Mouse (Mus musculus) spleen, adult 12 weeks (tissue): ENCODE data around the gene Nadsyn1.

ENCODE experiments used
- DNase-seq: peaks from one replicate; pipeline ENCODE4 v3.0.0; 2022; ENCODE audit warnings: low spot score

Gene Nadsyn1

DNA sequence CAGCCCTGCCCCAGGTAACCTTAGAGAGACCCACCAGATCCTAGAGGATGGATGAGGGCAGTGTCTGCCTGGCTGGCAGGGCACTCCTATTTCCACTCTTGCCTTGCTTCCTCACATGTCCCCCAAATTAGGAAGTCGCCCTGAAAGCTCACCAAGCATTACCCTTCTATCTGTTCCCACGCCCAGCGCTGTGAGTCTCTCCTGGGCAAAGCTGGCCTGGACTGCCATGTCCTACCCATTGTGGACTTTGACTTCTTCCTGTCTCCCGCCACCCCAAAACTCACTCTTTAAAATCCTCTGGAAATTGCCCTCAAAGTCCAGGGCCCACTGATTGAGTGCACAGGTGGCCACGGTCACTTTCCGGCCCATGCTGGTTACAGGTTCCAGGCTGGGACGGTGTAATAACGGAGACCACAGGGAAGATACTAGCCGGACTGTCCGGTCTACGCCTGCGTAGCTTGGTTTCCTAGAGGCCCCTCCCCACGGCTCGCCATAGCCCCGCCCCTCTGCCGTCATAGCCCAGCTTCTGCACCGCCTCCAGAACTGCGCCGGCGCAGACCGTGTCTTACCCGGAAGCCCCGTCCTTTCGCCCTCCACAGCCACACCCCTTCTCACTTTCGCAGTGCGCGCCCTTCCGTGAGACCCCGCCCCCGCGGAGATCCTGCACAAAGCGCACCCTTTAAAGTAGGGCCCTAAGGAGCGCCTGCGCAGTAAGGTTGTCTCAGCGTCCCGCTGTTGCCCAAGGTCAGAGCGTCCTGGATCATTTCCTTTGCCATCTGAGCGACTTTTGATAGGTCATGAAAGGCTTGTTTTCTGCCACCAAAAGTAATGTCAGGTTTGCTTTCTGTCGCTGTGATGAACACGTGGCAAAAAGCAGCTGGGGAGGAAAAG lies at the start of gene Nadsyn1, which contains the start of gene Dhcr7:
TSS of gene Nadsyn1 (minus strand) at position 475 of the 891 bp plus-strand sequence.
TSS of gene Dhcr7 (plus strand) at position 771 of the 891 bp plus-strand sequence.
- peak; percentile 94 for DNase-seq

DNA sequence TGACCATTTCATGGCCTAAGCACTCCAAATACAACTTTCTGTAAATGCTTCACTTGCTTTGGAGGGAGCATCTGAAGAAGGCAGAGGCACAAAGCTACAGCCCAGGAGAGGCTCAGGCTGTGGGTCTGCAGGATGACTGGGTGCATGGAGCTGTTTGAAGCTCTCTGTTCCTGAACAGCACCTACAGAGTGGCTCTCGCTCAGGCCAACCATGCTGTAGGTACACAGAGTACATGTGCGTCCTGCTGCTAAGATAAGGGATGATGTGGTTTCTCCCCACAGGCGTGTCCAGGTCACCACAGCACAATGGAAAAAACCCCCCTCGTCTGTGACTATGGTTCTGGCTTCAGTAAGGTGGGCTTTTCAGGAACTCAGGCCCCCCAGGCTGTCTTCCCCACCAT lies 46.2 kb upstream of the Nadsyn1 start:
- DNase-seq: no peak

DNA sequence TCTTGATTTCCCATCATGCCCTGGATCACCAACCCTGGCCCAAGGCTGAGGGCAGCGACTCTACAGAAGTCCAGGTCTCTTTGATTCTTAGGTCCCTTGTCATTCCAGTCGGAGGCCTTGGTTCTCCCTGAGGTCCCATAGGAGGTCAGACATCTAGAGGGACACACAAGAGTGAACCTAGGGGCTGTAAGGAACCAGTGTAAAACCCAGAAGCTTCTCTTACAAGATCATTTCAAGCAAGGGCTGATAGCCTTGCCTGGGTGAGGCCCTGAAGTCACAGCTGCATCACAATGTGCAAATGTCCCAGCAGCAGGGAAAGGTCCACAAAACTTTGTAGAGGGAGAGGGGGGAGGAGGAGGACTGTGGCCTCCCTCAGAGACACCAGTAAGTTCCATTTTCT lies 43.9 kb upstream of the Nadsyn1 start, which contains the start of gene Gm498:
TSS of gene Gm498 (plus strand) at position 301 of the 400 bp plus-strand sequence.
- DNase-seq: no peak

DNA sequence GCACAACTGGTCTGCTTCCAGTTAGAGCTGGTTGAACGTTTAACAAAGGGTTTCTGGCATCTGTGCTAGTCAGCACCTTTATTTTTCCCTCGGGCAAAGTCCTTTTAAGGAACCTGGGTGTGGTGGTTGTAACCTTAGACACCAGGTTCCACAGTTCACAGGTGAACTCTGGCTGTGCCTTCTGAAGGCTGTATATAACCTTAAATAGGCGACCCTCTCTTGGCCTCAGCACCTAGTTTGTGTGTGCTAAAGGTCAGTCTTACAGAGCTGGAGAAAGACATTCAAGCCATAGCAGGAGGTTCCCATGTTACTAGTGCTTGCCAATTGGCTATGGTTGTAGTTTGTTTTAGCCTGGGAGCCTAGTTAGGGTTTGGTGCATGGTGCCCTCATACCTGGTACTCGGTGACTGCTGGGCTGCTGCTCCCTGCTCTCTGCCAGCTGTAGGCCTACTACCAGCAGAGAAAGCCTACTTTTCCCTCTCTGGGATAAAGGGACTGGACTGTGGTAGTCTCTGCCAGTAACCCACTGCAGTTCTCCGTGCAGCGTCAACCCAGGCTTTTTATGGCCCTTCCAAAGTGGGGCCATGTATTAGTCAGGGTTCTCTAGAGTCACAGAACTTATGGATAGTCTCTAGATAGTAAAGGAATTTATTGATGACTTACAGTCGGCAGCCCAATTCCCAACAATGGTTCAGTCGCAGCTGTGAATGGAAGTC lies 26.3 kb upstream of the Nadsyn1 start:
- DNase-seq: no peak

DNA sequence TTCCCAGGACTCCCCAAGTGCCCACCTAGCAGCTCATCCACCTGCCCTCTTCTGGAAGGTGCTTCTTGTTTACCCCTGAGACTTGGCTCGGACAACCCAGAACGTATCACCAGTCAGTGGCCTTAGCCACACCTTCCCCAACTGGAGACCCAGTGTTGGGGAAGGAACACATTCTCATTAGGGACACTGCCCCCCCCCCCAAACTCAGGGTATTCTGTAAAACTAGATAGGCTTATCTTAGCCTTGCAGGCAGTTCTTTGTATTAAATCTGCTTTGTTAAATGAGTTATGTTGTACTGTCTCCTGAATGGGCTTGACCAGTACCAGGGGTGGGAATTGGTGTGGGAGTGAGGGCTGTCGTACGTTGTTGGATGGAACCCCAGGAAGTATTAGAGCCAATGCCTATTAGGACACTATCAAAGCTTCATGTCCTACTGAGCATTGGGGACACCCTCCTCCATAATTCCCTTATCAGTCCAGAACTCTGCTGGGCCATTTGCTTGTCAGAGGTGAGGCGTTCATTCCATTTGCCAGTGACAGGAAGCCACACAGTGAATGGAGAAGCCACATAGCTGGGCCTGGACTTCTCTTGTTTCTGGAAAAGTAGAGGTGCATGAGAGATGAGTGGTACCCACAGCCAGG lies 25.6 kb upstream of the Nadsyn1 start:
- no peak for DNase-seq

DNA sequence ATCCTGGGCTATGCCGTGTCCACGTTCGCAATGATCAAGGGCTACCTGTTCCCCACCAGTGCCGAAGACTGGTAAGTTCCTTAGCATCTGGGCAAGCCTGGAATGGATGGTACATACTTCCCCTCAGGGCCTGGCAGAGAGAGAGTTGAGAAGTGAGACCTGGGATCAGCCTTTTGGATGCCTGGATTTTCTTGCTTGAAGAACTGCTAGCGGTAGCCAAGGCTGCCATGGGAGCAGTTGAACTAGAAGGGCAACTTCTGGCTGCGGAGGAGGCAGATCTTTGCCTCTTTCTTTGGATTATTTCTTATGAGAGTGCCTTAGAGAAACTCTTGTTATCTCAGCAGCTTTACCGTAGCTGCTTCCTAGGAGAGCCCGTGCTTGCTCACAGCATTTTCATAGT lies 18.7 kb upstream of the Nadsyn1 start:
- no peak for DNase-seq

DNA sequence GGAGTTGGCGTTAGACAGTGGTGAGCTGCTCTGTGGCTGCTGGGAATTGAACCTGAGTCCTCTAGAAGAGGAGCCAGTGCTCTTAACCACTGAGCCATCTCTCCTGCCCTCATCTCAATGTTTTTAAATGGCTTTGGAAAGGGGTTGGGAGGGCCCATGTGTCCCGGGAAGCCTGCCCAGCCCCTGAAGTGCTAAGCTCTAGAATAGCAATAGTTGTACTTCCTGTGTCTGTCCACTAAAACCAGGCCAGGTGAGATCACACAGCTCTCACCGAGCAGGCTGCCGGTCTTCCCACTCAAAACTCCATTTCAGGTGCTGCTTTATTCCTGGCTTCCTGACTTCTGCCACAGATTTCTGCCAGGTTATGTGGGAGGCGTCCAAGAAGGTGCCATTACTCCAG lies 17.5 kb upstream of the Nadsyn1 start:
- no peak for DNase-seq

DNA sequence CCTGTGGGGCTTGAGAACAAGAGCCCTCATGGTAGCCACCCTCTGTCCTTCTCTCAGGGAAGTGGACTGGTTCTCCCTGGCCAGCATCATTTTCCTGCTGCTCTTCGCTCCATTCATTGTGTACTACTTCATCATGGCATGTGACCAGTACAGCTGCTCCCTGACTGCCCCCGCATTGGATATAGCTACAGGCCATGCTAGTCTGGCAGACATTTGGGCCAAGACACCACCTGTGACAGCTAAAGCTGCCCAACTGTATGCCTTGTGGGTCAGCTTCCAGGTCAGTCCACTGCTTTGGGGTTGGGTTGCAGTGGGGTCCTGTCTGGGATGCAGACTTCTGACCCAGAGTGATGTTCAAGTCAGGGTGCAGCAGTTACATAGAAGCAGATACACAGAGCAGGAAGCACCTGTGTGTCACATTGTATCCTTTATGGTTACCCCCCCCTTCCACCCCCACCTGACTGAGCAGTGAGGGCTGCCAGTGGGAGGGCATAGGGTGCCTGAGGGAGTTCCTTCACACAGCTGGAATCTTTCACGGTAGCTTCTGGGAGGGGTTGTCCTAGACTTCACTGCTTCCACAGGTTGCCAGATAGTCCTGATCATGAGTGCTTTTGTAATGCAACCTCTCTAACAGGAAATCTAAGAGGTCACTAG lies 15.2 kb upstream of the Nadsyn1 start:
- DNase-seq: no peak

DNA sequence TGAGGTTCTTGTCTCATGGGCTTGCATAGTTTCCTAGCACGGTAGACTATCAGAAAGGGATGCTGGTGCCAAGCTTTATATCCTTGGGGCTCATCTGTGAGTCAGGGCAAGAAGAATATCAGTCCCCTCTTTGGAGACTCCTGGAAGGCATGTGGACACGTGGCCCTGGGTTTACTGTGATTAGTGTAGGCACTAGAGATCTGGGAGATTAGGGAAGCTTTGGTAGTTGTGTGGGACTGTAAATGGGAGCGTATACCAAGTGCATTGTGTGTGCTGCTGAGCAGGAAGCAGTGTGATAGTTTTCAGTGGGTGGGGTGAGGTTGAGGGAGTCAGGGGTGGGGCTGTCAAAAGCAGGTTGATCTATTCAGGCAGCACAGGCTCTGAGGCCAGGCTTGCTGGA lies 12.3 kb upstream of the Nadsyn1 start:
- DNase-seq: no peak

DNA sequence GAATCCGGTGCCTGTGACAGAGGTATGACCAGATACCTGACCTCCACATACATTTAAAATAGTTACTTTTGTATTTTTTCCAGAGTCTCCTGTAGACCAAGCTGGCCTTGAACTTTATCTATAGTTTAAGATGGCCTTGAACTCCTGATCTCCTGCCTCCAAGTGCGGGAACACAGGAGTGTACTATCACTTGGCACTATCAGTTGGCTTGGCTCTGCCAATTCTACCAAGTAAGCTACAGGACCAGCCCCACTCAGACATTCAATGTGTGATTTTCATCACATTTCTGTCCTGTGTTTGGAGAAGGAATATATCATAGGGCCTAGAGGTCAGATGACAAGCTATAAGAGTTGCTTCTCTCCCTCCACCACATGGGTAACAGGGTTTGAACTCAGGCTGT lies 11.7 kb upstream of the Nadsyn1 start:
- no peak for DNase-seq

DNA sequence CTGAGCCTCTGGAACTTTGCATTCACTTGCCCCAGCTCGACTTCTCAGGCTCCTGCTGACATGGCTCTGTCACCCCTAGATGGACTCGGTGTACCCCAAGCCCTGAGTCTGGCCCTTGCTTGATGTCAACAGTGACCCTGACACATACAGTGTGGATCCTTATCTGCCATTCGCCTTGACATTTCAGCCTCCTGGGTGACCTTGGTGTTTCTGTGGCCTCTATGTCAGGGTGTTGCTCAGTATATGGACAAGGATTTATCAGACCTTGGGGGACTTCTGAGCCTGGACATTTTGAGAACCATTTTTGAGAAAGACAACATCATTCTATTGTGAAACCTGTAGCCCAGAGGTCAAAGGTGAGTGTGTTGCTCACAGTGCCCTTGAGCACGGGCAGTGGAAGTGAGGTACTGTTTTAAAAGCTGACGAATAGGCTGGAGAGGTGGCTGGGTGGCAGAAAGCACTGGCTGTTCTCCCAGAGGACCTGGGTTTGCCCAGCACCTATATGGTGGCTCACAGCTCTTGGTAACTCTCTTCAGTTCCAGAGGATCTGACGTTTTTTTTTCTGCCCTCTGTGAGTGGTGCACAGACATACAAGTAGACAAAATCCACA lies 11.0 kb upstream of the Nadsyn1 start:
- no peak for DNase-seq

DNA sequence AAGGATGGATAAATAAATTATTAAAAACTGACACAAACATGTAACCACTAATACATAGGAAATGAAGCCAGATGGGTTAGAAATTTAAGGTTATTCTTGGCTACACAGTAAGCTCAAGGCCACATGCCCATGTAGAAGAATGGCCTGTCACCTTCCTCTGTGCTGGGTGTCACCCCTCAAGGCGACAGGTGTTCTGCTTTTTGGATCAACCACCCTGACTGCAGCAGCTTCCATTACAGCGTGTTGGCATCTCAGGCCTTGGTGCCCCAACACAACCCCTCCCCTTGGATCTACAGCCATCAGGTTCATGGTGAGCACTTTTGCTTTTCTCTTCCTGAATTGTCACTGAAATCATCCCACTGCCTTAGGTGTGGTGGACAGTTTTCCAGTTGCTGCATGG lies 10.0 kb upstream of the Nadsyn1 start:
- no peak for DNase-seq

DNA sequence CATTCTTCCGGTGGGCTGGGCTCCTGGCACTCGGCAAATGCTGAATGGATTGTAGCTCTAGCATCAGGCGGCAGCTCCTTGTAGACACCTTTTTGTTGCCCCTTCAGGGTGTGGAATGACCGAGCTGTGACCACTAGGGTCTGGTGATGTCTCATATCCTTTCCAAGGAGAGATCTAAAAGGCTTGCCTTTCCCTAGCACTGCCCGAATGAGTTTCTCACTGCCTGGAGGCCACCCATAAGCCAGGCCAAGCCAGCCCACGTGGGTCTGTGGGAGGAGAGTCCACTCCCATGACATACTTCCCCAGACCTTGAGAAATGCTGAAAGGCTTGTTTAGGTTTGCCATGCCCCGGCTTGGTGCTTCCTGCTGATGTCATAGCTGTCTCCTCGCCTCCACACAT lies 9.5 kb upstream of the Nadsyn1 start:
- DNase-seq: no peak

DNA sequence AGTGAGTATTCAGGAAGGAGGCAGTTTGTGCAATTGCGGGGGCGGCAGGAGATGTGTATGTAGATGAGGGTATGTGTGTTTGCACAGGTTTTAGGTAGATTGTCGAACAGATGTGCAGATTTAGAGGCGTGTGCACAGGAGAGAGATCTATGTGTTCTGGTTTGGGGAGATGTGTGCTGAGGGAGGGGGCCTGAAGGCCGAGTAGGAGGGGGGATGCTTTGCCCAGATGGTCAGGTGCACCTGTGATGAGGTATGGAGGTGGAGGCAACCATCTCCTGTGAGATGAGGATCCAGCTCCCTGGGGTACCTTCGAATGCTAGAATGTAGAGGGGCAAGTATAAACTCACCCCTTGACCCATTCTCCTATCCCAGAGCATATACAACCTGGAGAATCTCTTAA lies 7.8 kb upstream of the Nadsyn1 start:
- DNase-seq: no peak

DNA sequence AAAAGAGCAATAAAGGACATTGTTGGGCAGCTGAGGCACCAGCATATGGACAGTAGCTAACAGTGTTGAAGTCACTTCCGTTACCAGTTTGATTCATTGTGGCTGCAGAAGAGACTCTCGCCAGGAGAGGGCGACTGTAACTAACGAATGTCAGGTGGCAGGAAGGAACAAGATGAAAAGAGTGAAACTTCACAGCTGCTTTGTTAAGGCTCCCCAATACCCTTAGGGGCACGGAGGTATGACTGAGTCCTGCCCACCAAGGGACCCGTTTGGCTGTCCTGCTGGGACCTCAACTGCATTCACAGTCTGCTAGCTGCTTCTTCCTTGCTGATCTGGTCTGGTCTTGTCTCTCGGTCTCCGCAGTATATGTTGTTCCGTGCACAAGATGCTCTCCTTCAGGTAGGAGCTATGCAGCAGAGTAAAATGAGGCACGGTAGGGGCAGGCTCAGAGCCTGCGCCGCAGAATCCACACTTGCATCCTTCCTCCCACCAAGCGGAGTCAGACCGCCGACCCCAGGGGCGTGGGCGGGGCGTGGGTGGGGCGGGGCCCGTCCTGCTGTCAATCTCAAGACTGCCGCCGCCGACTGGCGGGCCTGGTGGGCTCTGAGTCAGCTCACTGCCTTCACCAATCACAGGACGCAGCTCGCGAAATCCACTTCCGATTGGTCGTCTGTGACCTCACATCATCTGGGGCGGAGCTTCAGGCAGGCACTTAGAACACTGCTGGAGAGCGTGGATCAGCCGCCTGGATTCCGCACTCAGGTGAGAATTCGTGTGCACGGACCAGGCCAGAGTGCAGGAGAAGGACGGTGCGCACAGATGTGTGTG lies 7.1 kb upstream of the Nadsyn1 start:
- DNase-seq: peak; percentile 85

DNA sequence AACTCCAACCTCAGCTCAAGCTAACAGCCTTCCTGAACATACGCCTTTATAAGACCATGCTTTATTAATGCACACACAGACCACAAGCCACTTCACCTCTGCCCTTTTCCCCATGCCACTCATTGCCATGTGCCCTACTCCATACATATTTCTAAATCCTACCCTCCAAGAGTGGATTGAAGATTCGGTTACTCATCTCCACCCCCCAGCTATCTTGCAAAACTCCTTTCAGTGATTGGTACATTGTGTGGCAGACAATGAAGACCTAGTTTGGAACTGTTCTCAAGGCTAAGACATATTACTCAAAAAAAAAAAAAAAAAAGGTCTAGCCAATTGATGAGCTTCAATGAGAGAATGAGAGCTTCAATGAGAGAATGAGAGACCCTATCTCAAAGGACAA lies 4.3 kb upstream of the Nadsyn1 start:
- no peak for DNase-seq

DNA sequence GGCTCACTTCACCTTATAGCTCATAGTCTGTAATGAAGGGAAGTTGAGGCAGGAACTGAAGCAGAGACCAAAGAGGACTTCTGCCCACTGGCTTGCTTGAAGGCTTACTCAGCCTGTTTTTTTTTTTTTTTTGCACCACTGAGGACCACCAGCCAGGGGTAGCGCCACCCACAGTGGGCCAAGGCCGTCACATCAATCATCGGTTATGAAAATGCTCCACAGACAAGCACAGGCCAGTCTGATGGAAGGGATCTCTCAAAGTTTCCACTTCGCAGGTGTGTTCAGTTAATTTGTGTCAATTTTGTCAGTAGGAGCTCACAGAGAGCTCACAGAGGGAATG lies 587 bp upstream of the Nadsyn1 start:
- no peak for DNase-seq

DNA sequence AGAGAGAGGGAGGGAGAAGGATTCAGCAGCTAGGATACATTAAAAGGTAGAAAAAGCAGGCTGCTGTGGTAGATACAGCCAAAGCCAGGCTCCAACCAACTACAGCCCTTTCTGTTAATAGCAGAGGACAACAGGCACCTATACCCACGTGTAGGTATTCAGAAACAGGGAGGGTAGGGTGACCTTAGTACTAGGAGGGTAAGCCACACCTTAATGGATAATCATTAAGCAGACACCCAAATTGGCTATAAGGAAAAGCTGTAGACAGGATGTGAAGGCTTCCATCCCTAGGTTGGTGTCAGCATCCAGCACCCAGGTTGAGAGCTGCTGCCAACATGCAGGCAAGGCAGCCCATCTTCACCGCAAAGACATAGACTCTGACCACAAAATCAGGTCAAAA lies 1.4 kb downstream of the Nadsyn1 start:
- DNase-seq: no peak

DNA sequence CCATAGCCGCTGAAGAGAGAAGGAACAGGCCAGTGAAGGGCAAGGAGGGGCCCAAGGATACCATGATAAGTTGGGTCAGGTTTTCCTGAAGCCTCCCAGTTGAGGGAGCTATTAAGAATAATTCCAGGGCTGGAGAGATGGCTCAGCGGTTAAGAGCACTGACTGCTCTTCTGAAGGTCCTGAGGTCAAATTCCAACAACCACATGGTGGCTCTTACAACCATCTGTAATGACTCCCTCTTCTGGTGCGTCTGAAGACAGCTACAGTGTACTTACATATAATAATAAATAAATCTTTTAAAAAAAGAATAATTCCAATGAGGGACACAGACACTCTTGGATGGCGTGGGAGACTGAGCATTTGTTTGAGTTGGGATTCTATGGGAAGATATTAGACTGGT lies 3.4 kb downstream of the Nadsyn1 start:
- DNase-seq: no peak

DNA sequence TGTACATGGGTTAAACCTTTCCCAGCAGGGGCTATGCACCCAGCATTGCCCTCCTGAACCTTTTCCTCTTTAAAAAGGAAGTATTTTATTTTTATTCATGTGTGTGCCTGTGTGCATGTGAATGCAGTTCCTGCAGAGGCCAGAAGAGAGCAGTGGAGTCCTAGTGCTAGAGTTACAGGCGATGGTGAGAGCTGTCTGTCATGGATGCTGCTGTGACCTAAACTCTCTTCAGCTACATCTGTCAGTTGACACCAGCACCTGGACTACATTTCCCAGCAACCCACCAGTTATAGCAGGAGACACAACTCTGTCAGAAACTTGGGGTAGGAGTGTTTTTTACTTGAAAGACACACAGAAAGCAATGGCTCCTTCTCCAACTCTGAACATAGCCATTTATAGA lies 13.7 kb downstream of the Nadsyn1 start:
- no peak for DNase-seq

DNA sequence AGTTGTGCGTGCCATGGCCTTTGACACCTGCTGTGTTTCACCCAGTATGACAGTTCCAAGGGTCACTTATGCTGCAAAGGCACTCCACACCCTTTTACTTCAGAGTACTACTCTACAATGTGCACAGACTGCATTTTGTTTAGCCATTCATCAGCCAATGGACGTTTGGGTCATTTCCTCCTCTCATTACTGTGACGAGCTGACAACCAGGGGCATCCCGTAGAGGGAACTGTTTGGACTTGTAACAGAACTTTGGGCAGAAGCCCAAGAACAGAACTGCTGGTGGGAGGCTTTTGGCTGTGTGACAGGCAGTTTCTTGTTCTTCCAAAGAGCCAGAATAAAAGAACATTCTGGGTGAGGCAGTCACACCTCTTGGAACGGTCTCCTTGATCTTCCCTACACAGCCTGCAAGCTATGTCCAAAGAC lies 17.4 kb downstream of the Nadsyn1 start:
- DNase-seq: no peak
